Mouse (Mus musculus): ENCODE measurements around the gene Rgs6. TPM values are rescaled to one million over a fixed set of nuclear protein-coding genes. Genes with fewer than 3 reads are reported as not detected.

The Rgs6 gene
- polyA plus RNA-seq, 1 experiment from 2014 or later, result 1.2 TPM

GRCm38 (mm10) chr12:83033171-83033835, 445.2 kb downstream of the Rgs6 start:
- H3K9ac ChIP-seq (ENCODE audit: low read depth, low read length), result no peak overlapping the region
- H3K36me3 ChIP-seq (ENCODE audit: control insufficient read depth, insufficient read depth), result no peaks in the 10 kb centered on the region
- no peaks in the 10 kb centered on the region for H3K4me1 ChIP-seq (replicated peaks; ENCODE audit: control insufficient read depth, insufficient read depth, low read length)
- no peak overlapping the region for H3K27ac ChIP-seq (ENCODE audit: low read depth, low read length)
- H3K4me3 ChIP-seq (ENCODE audit: low read depth, low read length), result no peak overlapping the region
- no peak for ATAC-seq
- 56% methylated on average over 7 of the region's 7 CpGs for WGBS
- TF ChIP-seq CTCF (IDR thresholded peaks at IDR 0.05; ENCODE audit: low read depth), result no peak
- no peaks in the 10 kb centered on the region for H3K27me3 ChIP-seq (replicated peaks; ENCODE audit: control insufficient read depth, insufficient read depth, low read length)
- no peak overlapping the region for H3K4me2 ChIP-seq (replicated peaks; ENCODE audit: low read depth)
- no peaks in the 10 kb centered on the region for H3K9me3 ChIP-seq (ENCODE audit: control insufficient read depth)

- Histone ChIP-seq H3K4me1 (replicated peaks; ENCODE audit: control insufficient read depth, insufficient read depth, low read length) (no peaks in the 10 kb centered on the region), H3K27me3 (replicated peaks; ENCODE audit: control insufficient read depth, insufficient read depth, low read length) (no peaks in the 10 kb centered on the region), H3K4me2 (replicated peaks; ENCODE audit: low read depth) (no peak overlapping the region), H3K27ac (ENCODE audit: low read depth, low read length) (no peak overlapping the region), H3K9me3 (ENCODE audit: control insufficient read depth) (no peaks in the 10 kb centered on the region), H3K4me3 (ENCODE audit: low read depth, low read length) (no peak overlapping the region), H3K9ac (ENCODE audit: low read depth, low read length) (no peak overlapping the region), H3K36me3 (ENCODE audit: control insufficient read depth, insufficient read depth) (no peaks in the 10 kb centered on the region)
- TF ChIP-seq CTCF (IDR thresholded peaks at IDR 0.05; ENCODE audit: low read depth), result no peak
- ATAC-seq, result no peak
- 86% methylated on average over 3 of the region's 3 CpGs for WGBS
Measured at GRCm38 (mm10) chr12:83034859-83035569, 446.9 kb downstream of the Rgs6 start.

- Histone ChIP-seq H3K4me3 (ENCODE audit: low read depth, low read length) (no peak overlapping the region), H3K9me3 (ENCODE audit: control insufficient read depth) (no peaks in the 10 kb centered on the region), H3K9ac (ENCODE audit: low read depth, low read length) (no peak overlapping the region), H3K36me3 (ENCODE audit: control insufficient read depth, insufficient read depth) (no peaks in the 10 kb centered on the region), H3K27me3 (replicated peaks; ENCODE audit: control insufficient read depth, insufficient read depth, low read length) (no peaks in the 10 kb centered on the region), H3K4me2 (replicated peaks; ENCODE audit: low read depth) (no peak overlapping the region), H3K4me1 (replicated peaks; ENCODE audit: control insufficient read depth, insufficient read depth, low read length) (no peaks in the 10 kb centered on the region), H3K27ac (ENCODE audit: low read depth, low read length) (no peak overlapping the region)
- ATAC-seq, result no peak
- TF ChIP-seq CTCF (IDR thresholded peaks at IDR 0.05; ENCODE audit: low read depth), result no peak
- 70% methylated on average over 25 of the region's 25 CpGs for WGBS
Measured at GRCm38 (mm10) chr12:83037798-83038560, 449.9 kb downstream of the Rgs6 start.

- no peak overlapping the region for H3K9ac ChIP-seq (ENCODE audit: low read depth, low read length)
- H3K4me2 ChIP-seq (replicated peaks; ENCODE audit: low read depth), result no peak overlapping the region
- TF ChIP-seq CTCF (IDR thresholded peaks at IDR 0.05; ENCODE audit: low read depth), result no peak
- WGBS, result 75% methylated on average over 7 of the region's 7 CpGs
- H3K4me3 ChIP-seq (ENCODE audit: low read depth, low read length), result no peak overlapping the region
- H3K36me3 ChIP-seq (ENCODE audit: control insufficient read depth, insufficient read depth), result no peaks in the 10 kb centered on the region
- no peaks in the 10 kb centered on the region for H3K27me3 ChIP-seq (replicated peaks; ENCODE audit: control insufficient read depth, insufficient read depth, low read length)
- no peak for ATAC-seq
- no peaks in the 10 kb centered on the region for H3K9me3 ChIP-seq (ENCODE audit: control insufficient read depth)
- no peaks in the 10 kb centered on the region for H3K4me1 ChIP-seq (replicated peaks; ENCODE audit: control insufficient read depth, insufficient read depth, low read length)
- H3K27ac ChIP-seq (ENCODE audit: low read depth, low read length), result no peak overlapping the region
Measured at GRCm38 (mm10) chr12:83038779-83039178, 450.7 kb downstream of the Rgs6 start.

- no peak overlapping the region for H3K4me3 ChIP-seq (ENCODE audit: low read depth, low read length)
- H3K9me3 ChIP-seq (ENCODE audit: control insufficient read depth), result no peaks in the 10 kb centered on the region
- H3K4me1 ChIP-seq (replicated peaks; ENCODE audit: control insufficient read depth, insufficient read depth, low read length), result no peaks in the 10 kb centered on the region; the same call in 1 of the 2 replicates
- WGBS, result 64% methylated on average over 3 of the region's 3 CpGs
- H3K9ac ChIP-seq (ENCODE audit: low read depth, low read length), result no peak overlapping the region
- no peak for ATAC-seq
- no peaks in the 10 kb centered on the region for H3K36me3 ChIP-seq (ENCODE audit: control insufficient read depth, insufficient read depth)
- H3K4me2 ChIP-seq (replicated peaks; ENCODE audit: low read depth), result no peak overlapping the region
- H3K27me3 ChIP-seq (replicated peaks; ENCODE audit: control insufficient read depth, insufficient read depth, low read length), result no peaks in the 10 kb centered on the region
- H3K27ac ChIP-seq (ENCODE audit: low read depth, low read length), result no peak overlapping the region
- TF ChIP-seq CTCF (IDR thresholded peaks at IDR 0.05; ENCODE audit: low read depth), result no peak
Measured at GRCm38 (mm10) chr12:83039859-83040258, 451.8 kb downstream of the Rgs6 start.

- WGBS, result 72% methylated on average over 6 of the region's 6 CpGs
- no peaks in the 10 kb centered on the region; the same call in 1 of the 2 replicates for H3K4me1 ChIP-seq (replicated peaks; ENCODE audit: control insufficient read depth, insufficient read depth, low read length)
- TF ChIP-seq CTCF (IDR thresholded peaks at IDR 0.05; ENCODE audit: low read depth), result no peak
- no peaks in the 10 kb centered on the region for H3K36me3 ChIP-seq (ENCODE audit: control insufficient read depth, insufficient read depth)
- H3K4me3 ChIP-seq (ENCODE audit: low read depth, low read length), result no peak overlapping the region
- ATAC-seq, result no peak
- H3K9me3 ChIP-seq (ENCODE audit: control insufficient read depth), result no peaks in the 10 kb centered on the region
- H3K4me2 ChIP-seq (replicated peaks; ENCODE audit: low read depth), result no peak overlapping the region
- H3K27me3 ChIP-seq (replicated peaks; ENCODE audit: control insufficient read depth, insufficient read depth, low read length), result no peaks in the 10 kb centered on the region
- H3K9ac ChIP-seq (ENCODE audit: low read depth, low read length), result no peak overlapping the region
- H3K27ac ChIP-seq (ENCODE audit: low read depth, low read length), result no peak overlapping the region
Measured at GRCm38 (mm10) chr12:83043980-83044620, 456.0 kb downstream of the Rgs6 start.
